Mouse (Mus musculus): ENCODE results near the gene Mapk8ip2. TPM values are rescaled to one million over a fixed set of nuclear protein-coding genes. Genes with fewer than 3 reads are reported as not detected.

Gene Mapk8ip2
- total RNA-seq (2014; rRNA removed; ENCODE audit: low replicate concordance) (0.84 TPM in 1 of 2 replicates, not detected in the other), polyA plus RNA-seq (2015; fragmentation: Nextera tagmentation; extraction: Ambion mirVana) (0.15 and 0.23 TPM in 2 replicates)

GRCm38 (mm10) chr15:89453865-89454478 lies at the start of gene Mapk8ip2:
TSS of gene Mapk8ip2 (plus strand) at chr15:89453913.
- TF ChIP-seq CTCF (IDR thresholded peaks at IDR 0.05; ENCODE audit: low read depth) (no peak), EP300 (IDR thresholded peaks at IDR 0.05; ENCODE audit: low read depth) (no peak)
- H3K4me1 ChIP-seq (ENCODE audit: control insufficient read depth, insufficient read depth) = peaks cover 7% of the 10 kb centered on the region
- H3K9me3 ChIP-seq (replicated peaks; ENCODE audit: control insufficient read depth, low read length) = no peaks in the 10 kb centered on the region
- no peak for ATAC-seq (ENCODE audit: insufficient read depth, low read depth)
- no peak within 1 kb of the TSS for H3K27ac ChIP-seq (ENCODE audit: low read depth)
- DNase-seq (ENCODE audit: low spot score) = no peak
- WGBS = 2% methylated on average over 52 of the region's 53 CpGs
- H3K27me3 ChIP-seq (ENCODE audit: control insufficient read depth, insufficient read depth, low read length) = peaks cover 46% of the 10 kb centered on the region
- peak within 1 kb of the TSS; percentile 66 for H3K4me2 ChIP-seq (ENCODE audit: low read depth, low read length)
- H3K36me3 ChIP-seq (replicated peaks; ENCODE audit: control insufficient read depth, insufficient read depth, low read length) = no peaks in the 10 kb centered on the region
- H3K9ac ChIP-seq (replicated peaks; ENCODE audit: low read depth, low read length) = no peak within 1 kb of the TSS
- peak within 1 kb of the TSS; percentile 39 for H3K4me3 ChIP-seq (ENCODE audit: low read depth, low read length)

GRCm38 (mm10) chr15:89404831-89405623 lies 48.7 kb upstream of the Mapk8ip2 start:
- WGBS = 75% methylated on average over 10 of the region's 10 CpGs
- no peak overlapping the region for H3K9ac ChIP-seq (replicated peaks; ENCODE audit: low read depth, low read length)
- ATAC-seq (ENCODE audit: insufficient read depth, low read depth) (no peak), DNase-seq (ENCODE audit: low spot score) (no peak)
- no peaks in the 10 kb centered on the region for H3K27me3 ChIP-seq (ENCODE audit: control insufficient read depth, insufficient read depth, low read length)
- no peaks in the 10 kb centered on the region for H3K4me1 ChIP-seq (ENCODE audit: control insufficient read depth, insufficient read depth)
- no peak overlapping the region for H3K27ac ChIP-seq (ENCODE audit: low read depth)
- peaks cover 23% of the 10 kb centered on the region for H3K9me3 ChIP-seq (replicated peaks; ENCODE audit: control insufficient read depth, low read length)
- no peaks in the 10 kb centered on the region for H3K36me3 ChIP-seq (replicated peaks; ENCODE audit: control insufficient read depth, insufficient read depth, low read length)
- TF ChIP-seq CTCF (IDR thresholded peaks at IDR 0.05; ENCODE audit: low read depth) (no peak), EP300 (IDR thresholded peaks at IDR 0.05; ENCODE audit: low read depth) (no peak)
- no peak overlapping the region for H3K4me2 ChIP-seq (ENCODE audit: low read depth, low read length)
- H3K4me3 ChIP-seq (ENCODE audit: low read depth, low read length) = no peak overlapping the region

DNA sequence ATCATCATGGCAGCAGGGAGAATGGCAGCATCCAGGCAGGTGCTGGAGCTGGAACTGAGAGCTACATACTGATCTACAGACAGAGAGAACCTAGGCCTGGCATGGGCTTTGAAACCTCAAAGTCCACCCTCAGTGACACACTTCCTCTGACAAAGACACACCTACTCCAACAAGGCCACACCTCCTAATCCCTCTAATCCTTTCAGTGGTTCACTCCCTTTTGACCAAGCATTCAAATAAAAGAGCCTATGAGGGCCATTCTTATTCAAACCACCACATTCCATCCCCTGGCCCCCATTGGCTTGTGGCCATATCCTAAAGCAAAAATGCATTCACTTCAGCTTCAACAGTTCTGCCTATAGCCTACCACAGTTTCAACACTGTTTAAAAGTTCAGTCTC lies 47.0 kb upstream of the Mapk8ip2 start:
- no peak overlapping the region for H3K9ac ChIP-seq (replicated peaks; ENCODE audit: low read depth, low read length)
- peaks cover 23% of the 10 kb centered on the region for H3K9me3 ChIP-seq (replicated peaks; ENCODE audit: control insufficient read depth, low read length)
- H3K4me2 ChIP-seq (ENCODE audit: low read depth, low read length) = no peak overlapping the region
- H3K4me1 ChIP-seq (ENCODE audit: control insufficient read depth, insufficient read depth) = no peaks in the 10 kb centered on the region
- H3K27ac ChIP-seq (ENCODE audit: low read depth) = no peak overlapping the region
- H3K27me3 ChIP-seq (ENCODE audit: control insufficient read depth, insufficient read depth, low read length) = no peaks in the 10 kb centered on the region
- no peak for DNase-seq (ENCODE audit: low spot score)
- no peaks in the 10 kb centered on the region for H3K36me3 ChIP-seq (replicated peaks; ENCODE audit: control insufficient read depth, insufficient read depth, low read length)
- no peak overlapping the region for H3K4me3 ChIP-seq (ENCODE audit: low read depth, low read length)
- no peak for TF ChIP-seq CTCF (IDR thresholded peaks at IDR 0.05; ENCODE audit: low read depth)
- no peak for TF ChIP-seq EP300 (IDR thresholded peaks at IDR 0.05; ENCODE audit: low read depth)
- ATAC-seq (ENCODE audit: insufficient read depth, low read depth) = no peak

GRCm38 (mm10) chr15:89410118-89410517 lies 43.6 kb upstream of the Mapk8ip2 start, which contains the start of gene Syce3:
TSS of gene Syce3 (minus strand) at chr15:89410503.
- ATAC-seq (ENCODE audit: insufficient read depth, low read depth) (no peak), DNase-seq (ENCODE audit: low spot score) (no peak)
- WGBS = 85% methylated on average over 24 of the region's 24 CpGs

GRCm38 (mm10) chr15:89415282-89415681 lies 38.4 kb upstream of the Mapk8ip2 start:
- ATAC-seq (ENCODE audit: insufficient read depth, low read depth) (peak; percentile 91), DNase-seq (ENCODE audit: low spot score) (peak; percentile 89)
- TF ChIP-seq CTCF (IDR thresholded peaks at IDR 0.05; ENCODE audit: low read depth) (no peak), EP300 (IDR thresholded peaks at IDR 0.05; ENCODE audit: low read depth) (peak; percentile 78; the same call in 1 of the 2 replicates)
- H3K4me2 ChIP-seq (ENCODE audit: low read depth, low read length) = peak overlapping the region; percentile 22
- H3K27ac ChIP-seq (ENCODE audit: low read depth) = peak overlapping the region; percentile 79
- H3K36me3 ChIP-seq (replicated peaks; ENCODE audit: control insufficient read depth, insufficient read depth, low read length) = peaks cover 41% of the 10 kb centered on the region
- no peak overlapping the region for H3K4me3 ChIP-seq (ENCODE audit: low read depth, low read length)
- H3K4me1 ChIP-seq (ENCODE audit: control insufficient read depth, insufficient read depth) = no peaks in the 10 kb centered on the region
- no peak overlapping the region for H3K9ac ChIP-seq (replicated peaks; ENCODE audit: low read depth, low read length)
- no peaks in the 10 kb centered on the region for H3K27me3 ChIP-seq (ENCODE audit: control insufficient read depth, insufficient read depth, low read length)
- H3K9me3 ChIP-seq (replicated peaks; ENCODE audit: control insufficient read depth, low read length) = no peaks in the 10 kb centered on the region
- WGBS = 38% methylated on average over 8 of the region's 8 CpGs

More at GRCm38 (mm10) chr15:89410118-89410517, 43.6 kb upstream of the Mapk8ip2 start, which contains the start of gene Syce3:
- no peak within 1 kb of the TSS for H3K4me2 ChIP-seq (ENCODE audit: low read depth, low read length)
- H3K9me3 ChIP-seq (replicated peaks; ENCODE audit: control insufficient read depth, low read length) = peaks cover 20% of the 10 kb centered on the region
- TF ChIP-seq EP300 (IDR thresholded peaks at IDR 0.05; ENCODE audit: low read depth) = no peak
- TF ChIP-seq CTCF (IDR thresholded peaks at IDR 0.05; ENCODE audit: low read depth) = no peak
- H3K9ac ChIP-seq (replicated peaks; ENCODE audit: low read depth, low read length) = no peak within 1 kb of the TSS
- H3K4me1 ChIP-seq (ENCODE audit: control insufficient read depth, insufficient read depth) = no peaks in the 10 kb centered on the region
- H3K27ac ChIP-seq (ENCODE audit: low read depth) = no peak within 1 kb of the TSS
- no peaks in the 10 kb centered on the region for H3K36me3 ChIP-seq (replicated peaks; ENCODE audit: control insufficient read depth, insufficient read depth, low read length)
- no peak within 1 kb of the TSS for H3K4me3 ChIP-seq (ENCODE audit: low read depth, low read length)
- H3K27me3 ChIP-seq (ENCODE audit: control insufficient read depth, insufficient read depth, low read length) = no peaks in the 10 kb centered on the region
